Mouse (Mus musculus): ENCODE measurements at regions not wholly inside any gene's neighbourhood (a gene's known extent, or its start where the extent isn't known, plus 50 kb on each side); places are given as distances from the start of the nearest gene placed in this dataset.

GRCm38 (mm10) chr14:99806599-99806998, 477.9 kb downstream of the Klf12 start:
- no peak for DNase-seq (ENCODE audit: low read depth, low spot score)

- no peak for DNase-seq (ENCODE audit: low read depth, low spot score)
Measured at GRCm38 (mm10) chr14:99812741-99813485, 471.6 kb downstream of the Klf12 start.
